Mouse (Mus musculus) olfactory bulb, adult 2 months (tissue): ENCODE results near the gene Slc38a4.

Experiments used
- CTCF ChIP-seq: fragments of 200-500 bp; IDR thresholded peaks from 2 replicates; pipeline ENCODE4 v1.5.1; 2012; ENCODE audit warnings: low read depth, mild to moderate bottlenecking, low read length, moderate library complexity; ENCODE audit not compliant: insufficient read depth
- POLR2A ChIP-seq: fragments of 200-500 bp; IDR thresholded peaks from 2 replicates; pipeline ENCODE4 v1.6.1; 2012; ENCODE audit warnings: mild to moderate bottlenecking, low read depth, low read length, moderate library complexity; ENCODE audit not compliant: insufficient read depth

DNA sequence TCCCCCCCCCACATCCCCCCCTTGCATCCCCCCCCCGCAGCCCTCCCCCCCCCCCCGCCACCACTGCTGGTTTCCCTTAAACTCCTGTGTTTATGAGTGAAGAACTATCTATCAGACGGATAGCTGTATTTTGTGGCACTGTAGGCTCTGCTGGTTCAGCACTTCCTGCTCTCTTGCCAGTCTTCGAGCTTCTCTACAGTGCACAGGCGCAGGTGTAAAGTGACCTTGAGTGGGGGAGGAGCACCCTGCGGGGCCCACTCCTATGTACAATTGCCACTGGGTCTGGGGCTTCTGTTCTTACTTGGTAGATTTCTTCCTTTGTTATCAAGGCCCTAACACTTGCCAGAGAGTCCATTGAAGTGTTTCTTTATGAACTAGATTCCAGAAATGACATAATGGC is 33.0 kb downstream of the Slc38a4 start:
- TF ChIP-seq CTCF: no peak
- TF ChIP-seq POLR2A: no peak
